23 mouse cellular contexts compared by ENCODE assay signal in the genomic region with DNA sequence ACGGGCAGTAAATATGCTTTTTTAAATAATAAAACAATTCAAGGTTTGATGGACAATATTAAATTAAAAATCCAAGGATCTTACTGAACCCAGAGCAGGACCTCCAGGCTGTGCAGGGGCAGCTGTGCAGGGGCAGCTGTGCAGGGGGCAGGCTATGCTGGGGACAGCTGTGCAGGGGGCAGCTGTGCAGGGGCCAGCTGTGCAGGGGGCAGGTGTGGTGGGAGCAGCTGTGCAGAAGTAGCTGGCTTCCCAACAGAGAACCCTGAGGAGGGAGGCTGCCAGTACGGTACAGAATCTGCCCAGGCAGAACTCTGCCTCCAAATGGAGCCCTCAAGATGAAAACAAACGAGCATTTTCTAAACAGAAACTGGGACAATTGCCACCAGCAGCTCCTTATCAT. TPM values are rescaled to one million over a fixed set of nuclear protein-coding genes. Genes with fewer than 3 reads are reported as not detected.
DNase-seq lines count a peak whose midpoint lies in the region; ATAC-seq and TF ChIP-seq lines count a peak whose summit lies in the region.
"Had no signal": no experiment of that assay in that cellular context is flagged by ENCODE, and none has a peak within 500 bp of the region (broad histone marks: within the 10 kb centered on the region; RNA-seq: fewer than 3 reads in every experiment).

No protein-coding gene starts in this region.

- no peak for DNase-seq in forebrain, embryonic 11.5 days (ENCODE audit: low spot score)
- no peak for DNase-seq in layer of hippocampus, adult 2 months (ENCODE audit: low spot score in 2 of 2)
- DNase-seq in layer of hippocampus, adult 18-20 months (ENCODE audit: low spot score in 2 of 2) = no peak
- DNase-seq in gastrocnemius, postnatal 14 days = no peak
- DNase-seq: adrenal gland, postnatal 10 days; cerebellum, adult 11 months; cerebellum, adult 8-10 months; embryo, embryonic 11 days; gastrocnemius, postnatal 25 days had no signal

- no peaks in the 10 kb centered on the region for H3K27me3 ChIP-seq in forebrain, embryonic 13.5 days
- H3K27me3 ChIP-seq in forebrain, embryonic 11.5 days (ENCODE audit: control insufficient read depth, insufficient read depth, low read length) = no peaks in the 10 kb centered on the region
- no peaks in the 10 kb centered on the region for H3K27me3 ChIP-seq in limb, embryonic 13.5 days
- H3K27me3 ChIP-seq: embryonic facial prominence, embryonic 12.5 days; heart, embryonic 12.5 days had no signal

- no peaks in the 10 kb centered on the region for H3K9me3 ChIP-seq in forebrain, embryonic 13.5 days (replicated peaks)
- no peaks in the 10 kb centered on the region for H3K9me3 ChIP-seq in forebrain, embryonic 11.5 days (ENCODE audit: control insufficient read depth, low read length)
- H3K9me3 ChIP-seq in limb, embryonic 13.5 days = no peaks in the 10 kb centered on the region

- H3K9ac ChIP-seq in forebrain, embryonic 13.5 days = no peak overlapping the region
- H3K9ac ChIP-seq in forebrain, embryonic 11.5 days (ENCODE audit: low read length) = no peak overlapping the region
- no peak overlapping the region for H3K9ac ChIP-seq in limb, embryonic 13.5 days
- H3K9ac ChIP-seq: embryonic facial prominence, embryonic 12.5 days; heart, embryonic 12.5 days had no signal

- intact Hi-C loops in gastrocnemius, postnatal 14 days (cut with DNase I; ENCODE audit: low total_unique reads) = no loop called here

- no peak overlapping the region for H3K27ac ChIP-seq in forebrain, embryonic 13.5 days
- H3K27ac ChIP-seq in forebrain, embryonic 11.5 days (ENCODE audit: low read depth, low read length) = no peak overlapping the region
- H3K27ac ChIP-seq in layer of hippocampus, adult 2 months = peak overlapping the region; percentile 86; the same call in 1 of the 2 replicates
- H3K27ac ChIP-seq in limb, embryonic 13.5 days = no peak overlapping the region
- H3K27ac ChIP-seq: embryonic facial prominence, embryonic 12.5 days had no signal

- no peak overlapping the region for H3K4me2 ChIP-seq in forebrain, embryonic 13.5 days
- no peak overlapping the region for H3K4me2 ChIP-seq in forebrain, embryonic 11.5 days (ENCODE audit: low read depth, low read length, severe bottlenecking)
- no peak overlapping the region for H3K4me2 ChIP-seq in limb, embryonic 13.5 days (replicated peaks)
- H3K4me2 ChIP-seq: embryonic facial prominence, embryonic 12.5 days; heart, embryonic 12.5 days had no signal

- 0 out of 2 replicates have a peak, but pooled peaks have one; percentile 41 for ATAC-seq in forebrain, embryonic 13.5 days
- no peak for ATAC-seq in forebrain, embryonic 11.5 days (replicated peaks; ENCODE audit: low FRiP score)
- ATAC-seq in limb, embryonic 13.5 days (ENCODE audit: low FRiP score, low read depth) = peak; percentile 51; the same call in 1 of the 2 replicates
- ATAC-seq: inflammation-experienced regulatory T-cells, adult 6 months; intestine, postnatal 0 days had no signal

- no peak overlapping the region for H3K4me3 ChIP-seq in forebrain, embryonic 13.5 days
- H3K4me3 ChIP-seq in forebrain, embryonic 11.5 days (ENCODE audit: low read depth, low read length) = no peak overlapping the region
- no peak overlapping the region for H3K4me3 ChIP-seq in layer of hippocampus, adult 2 months
- H3K4me3 ChIP-seq in limb, embryonic 13.5 days = no peak overlapping the region
- H3K4me3 ChIP-seq: embryonic facial prominence, embryonic 12.5 days; heart, embryonic 12.5 days had no signal

- no peaks in the 10 kb centered on the region for H3K36me3 ChIP-seq in forebrain, embryonic 13.5 days (ENCODE audit: poor library complexity, severe bottlenecking)
- no peaks in the 10 kb centered on the region for H3K36me3 ChIP-seq in forebrain, embryonic 11.5 days (ENCODE audit: control insufficient read depth, insufficient read depth, low read length)
- no peaks in the 10 kb centered on the region for H3K36me3 ChIP-seq in limb, embryonic 13.5 days
- H3K36me3 ChIP-seq: embryonic facial prominence, embryonic 12.5 days; heart, embryonic 12.5 days had no signal

- WGBS in forebrain, embryonic 13.5 days = 60% methylated on average over 3 of the region's 3 CpGs
- WGBS in forebrain, embryonic 11.5 days = 74% methylated on average over 3 of the region's 3 CpGs
- WGBS in limb, embryonic 13.5 days = 59% methylated on average over 3 of the region's 3 CpGs

- H3K4me1 ChIP-seq in forebrain, embryonic 13.5 days = peaks cover 13% of the 10 kb centered on the region
- no peaks in the 10 kb centered on the region for H3K4me1 ChIP-seq in forebrain, embryonic 11.5 days (replicated peaks; ENCODE audit: control insufficient read depth, insufficient read depth, low read length)
- H3K4me1 ChIP-seq in limb, embryonic 13.5 days = peaks cover 9% of the 10 kb centered on the region; the same call in 1 of the 2 replicates
- H3K4me1 ChIP-seq: embryonic facial prominence, embryonic 12.5 days had no signal

- no peak for TF ChIP-seq CTCF in layer of hippocampus, adult 2 months (conservative IDR thresholded peaks at IDR 0.05)

RNA-seq across cellular contexts. Expression of gene Traf3, which starts 30.2 kb away (rescaled TPM):
- polyA plus RNA-seq in forebrain, embryonic 13.5 days (2015; fragmentation: Nextera tagmentation; extraction: Ambion mirVana) = 12.8 and 17.2 TPM in 2 replicates
- 19.4 and 22.9 TPM in 2 replicates for polyA plus RNA-seq in forebrain, embryonic 11.5 days (2014; fragmentation: Nextera tagmentation; extraction: Ambion mirVana)
- total RNA-seq in layer of hippocampus, adult 2 months (2021) = 10 to 100 TPM; 58.2 to 64.1 TPM
- total RNA-seq in layer of hippocampus, adult 18-20 months (2021) = 10 to 100 TPM; 53.6 to 53.7 TPM
- polyA plus RNA-seq in limb, embryonic 13.5 days (2015; fragmentation: Nextera tagmentation; extraction: Ambion mirVana) = 10.5 and 11.2 TPM in 2 replicates
- total RNA-seq in gastrocnemius, postnatal 14 days (2021) = 10 to 100 TPM; 10.5 to 18.7 TPM

RNA-seq across cellular contexts. Expression of gene 4930595D18Rik, which starts 48.3 kb away (rescaled TPM):
- polyA plus RNA-seq in forebrain, embryonic 13.5 days (2015; fragmentation: Nextera tagmentation; extraction: Ambion mirVana) = 0.21 TPM in 1 of 2 replicates, not detected in the other
- polyA plus RNA-seq in forebrain, embryonic 11.5 days (2014; fragmentation: Nextera tagmentation; extraction: Ambion mirVana) = not detected in 2 replicates
- not detected for total RNA-seq in layer of hippocampus, adult 2 months (2021)
- not detected for total RNA-seq in layer of hippocampus, adult 18-20 months (2021)
- polyA plus RNA-seq in limb, embryonic 13.5 days (2015; fragmentation: Nextera tagmentation; extraction: Ambion mirVana) = not detected in 2 replicates
- not detected for total RNA-seq in gastrocnemius, postnatal 14 days (2021)
- total RNA-seq: adrenal gland, postnatal 10 days; adrenal gland, postnatal 4 days; ES-E14; gastrocnemius, adult 18-20 months; gastrocnemius, postnatal 25 days; granulocyte monocyte progenitor cell, adult 5-6 weeks; heart, adult 8-10 months; heart, postnatal 25 days had no signal
- polyA plus RNA-seq: embryonic facial prominence, embryonic 12.5 days; heart, embryonic 12.5 days; heart, embryonic 16.5 days; hindbrain, embryonic 11.5 days; intestine, postnatal 0 days had no signal
